In genomic region chr12:55464846-55465361, GRCm38 (mm10) we compare ENCODE assay signal across 8 mouse cellular contexts. TPM values are rescaled to one million over a fixed set of nuclear protein-coding genes. Genes with fewer than 3 reads are reported as not detected.
DNase-seq lines count a peak whose midpoint lies in the region; ATAC-seq and TF ChIP-seq lines count a peak whose summit lies in the region.

No protein-coding gene starts in this region.

- 68% methylated on average over 14 of the region's 14 CpGs for WGBS in neural tube, embryonic 13.5 days
- 80% methylated on average over 14 of the region's 14 CpGs for WGBS in forebrain, embryonic 10.5 days
- WGBS in limb, embryonic 14.5 days, result 56% methylated on average over 14 of the region's 14 CpGs
- 31% methylated on average over 14 of the region's 14 CpGs for WGBS in olfactory bulb, adult 2 months

- peak overlapping the region; percentile 77; the same call in 1 of the 2 replicates for H3K27ac ChIP-seq in neural tube, embryonic 13.5 days (replicated peaks)
- H3K27ac ChIP-seq in forebrain, embryonic 10.5 days, result peak overlapping the region; percentile 35; the same call in 1 of the 2 replicates
- peak overlapping the region; percentile 49; the same call in 1 of the 2 replicates for H3K27ac ChIP-seq in limb, embryonic 14.5 days (replicated peaks; ENCODE audit: low read depth, low read length)
- H3K27ac ChIP-seq in olfactory bulb, adult 2 months (ENCODE audit: insufficient read depth, low read depth, low read length), result 0 out of 2 replicates have a peak overlapping the region, but pooled peaks have one; percentile 16

- no peaks in the 10 kb centered on the region for H3K27me3 ChIP-seq in neural tube, embryonic 13.5 days
- peaks cover 10% of the 10 kb centered on the region; the same call in 1 of the 2 replicates for H3K27me3 ChIP-seq in forebrain, embryonic 10.5 days (ENCODE audit: poor library complexity, severe bottlenecking)
- H3K27me3 ChIP-seq in limb, embryonic 14.5 days (ENCODE audit: control insufficient read depth, insufficient read depth, low read length), result no peaks in the 10 kb centered on the region

- peaks cover 38% of the 10 kb centered on the region for H3K4me1 ChIP-seq in neural tube, embryonic 13.5 days (replicated peaks)
- H3K4me1 ChIP-seq in forebrain, embryonic 10.5 days, result peaks cover 57% of the 10 kb centered on the region
- H3K4me1 ChIP-seq in limb, embryonic 14.5 days (ENCODE audit: control insufficient read depth, insufficient read depth, low read length), result peaks cover 52% of the 10 kb centered on the region
- H3K4me1 ChIP-seq in olfactory bulb, adult 2 months (ENCODE audit: control insufficient read depth, insufficient read depth, low read length), result peaks cover 36% of the 10 kb centered on the region

- no peaks in the 10 kb centered on the region for H3K36me3 ChIP-seq in neural tube, embryonic 13.5 days
- no peaks in the 10 kb centered on the region for H3K36me3 ChIP-seq in forebrain, embryonic 10.5 days (replicated peaks)
- H3K36me3 ChIP-seq in limb, embryonic 14.5 days (ENCODE audit: control insufficient read depth, insufficient read depth, low read length), result no peaks in the 10 kb centered on the region

- H3K9me3 ChIP-seq in neural tube, embryonic 13.5 days, result no peaks in the 10 kb centered on the region
- no peaks in the 10 kb centered on the region for H3K9me3 ChIP-seq in forebrain, embryonic 10.5 days
- no peaks in the 10 kb centered on the region for H3K9me3 ChIP-seq in limb, embryonic 14.5 days (ENCODE audit: control insufficient read depth, low read length)

- ATAC-seq in neural tube, embryonic 13.5 days (ENCODE audit: low read depth), result no peak
- peak; percentile 21; the same call in 1 of the 2 replicates for ATAC-seq in limb, embryonic 14.5 days (ENCODE audit: low FRiP score, low read depth)
- ATAC-seq in megakaryocyte progenitor cell, adult 5-6 weeks (replicated peaks; ENCODE audit: poor library complexity), result no peak

- H3K4me2 ChIP-seq in neural tube, embryonic 13.5 days, result no peak overlapping the region
- H3K4me2 ChIP-seq in limb, embryonic 14.5 days (replicated peaks; ENCODE audit: low read depth, low read length, severe bottlenecking), result no peak overlapping the region

- no peak for TF ChIP-seq POLR2A in limb, embryonic 14.5 days (IDR thresholded peaks at IDR 0.05; ENCODE audit: borderline replicate concordance, extremely low read depth, insufficient read depth, insufficient read length)
- no peak for TF ChIP-seq POLR2A in olfactory bulb, adult 2 months (IDR thresholded peaks at IDR 0.05; ENCODE audit: insufficient read depth, low read depth, low read length)

- H3K9ac ChIP-seq in neural tube, embryonic 13.5 days, result no peak overlapping the region
- H3K9ac ChIP-seq in limb, embryonic 14.5 days (ENCODE audit: low read depth, low read length, severe bottlenecking), result no peak overlapping the region

- no peak overlapping the region for H3K4me3 ChIP-seq in neural tube, embryonic 13.5 days
- H3K4me3 ChIP-seq in forebrain, embryonic 10.5 days, result no peak overlapping the region
- H3K4me3 ChIP-seq in limb, embryonic 14.5 days (replicated peaks; ENCODE audit: low read length), result no peak overlapping the region
- H3K4me3 ChIP-seq in olfactory bulb, adult 2 months (ENCODE audit: insufficient read depth, low read depth, low read length), result no peak overlapping the region

- peak; percentile 46 for DNase-seq in cerebellum, adult 9-11 months
- DNase-seq in cerebellum, adult 8-10 months, result no peak
- no peak for DNase-seq in neural tube, embryonic 10.5 days (ENCODE audit: extremely low spot score, low spot score)
- DNase-seq in forebrain, embryonic 10.5 days (ENCODE audit: extremely low spot score, low spot score), result no peak
- no peak for DNase-seq in limb, embryonic 14.5 days (ENCODE audit: low spot score)

- TF ChIP-seq CTCF in olfactory bulb, adult 2 months (IDR thresholded peaks at IDR 0.05; ENCODE audit: insufficient read depth, low read depth, low read length), result no peak

RNA-seq across cellular contexts. Expression of gene Nfkbia, which starts 27.5 kb away (rescaled TPM):
- polyA plus RNA-seq in neural tube, embryonic 13.5 days (2015; fragmentation: Nextera tagmentation; extraction: Ambion mirVana), result 51.4 and 53.3 TPM in 2 replicates
- polyA plus RNA-seq in forebrain, embryonic 10.5 days (2016; fragmentation: Nextera tagmentation; extraction: Ambion mirVana), result 34.3 and 36.1 TPM in 2 replicates
- polyA plus RNA-seq in limb, embryonic 14.5 days (2012; rRNA removed), result 76.0 and 110 TPM in 2 replicates
- polyA plus RNA-seq in limb, embryonic 14.5 days (2014; fragmentation: Nextera tagmentation; extraction: Ambion mirVana), result 111 and 123 TPM in 2 replicates
- polyA plus RNA-seq in olfactory bulb, adult 2 months (2012; ENCODE audit: insufficient read depth, insufficient read length, low replicate concordance, missing spikeins), result not detected in 2 replicates
- total RNA-seq in megakaryocyte progenitor cell, adult 5-6 weeks (2015), result 40.6 and 85.4 TPM in 2 replicates
- total RNA-seq in megakaryocyte progenitor cell, adult 5-6 weeks (2017), result 36.4 and 69.6 TPM in 2 replicates

Comparison
In these comparisons a context has a peak if more than half of its experiments do, and no peak if none do; other contexts are left out.
1. H3K27ac ChIP-seq: peak in every context shown above with its lines; median percentile 77 in neural tube, embryonic 13.5 days; 49 in limb, embryonic 14.5 days; 35 in forebrain, embryonic 10.5 days; 16 in olfactory bulb, adult 2 months.